Mouse (Mus musculus): ENCODE data around the gene Mrps17. TPM values are rescaled to one million over a fixed set of nuclear protein-coding genes. Genes with fewer than 3 reads are reported as not detected.

Gene Mrps17
- total RNA-seq, 2 experiments from 2014 or later = 78.0 to 87.8 TPM

GRCm38 (mm10) chr5:129742903-129743488 lies 27.7 kb downstream of the Mrps17 start:
- intact Hi-C loops (cut with DNase I) = loop anchor here (5.0 kb wide), 1 partner anchor 131 kb away; no protein-coding TSS in a partner anchor

DNA sequence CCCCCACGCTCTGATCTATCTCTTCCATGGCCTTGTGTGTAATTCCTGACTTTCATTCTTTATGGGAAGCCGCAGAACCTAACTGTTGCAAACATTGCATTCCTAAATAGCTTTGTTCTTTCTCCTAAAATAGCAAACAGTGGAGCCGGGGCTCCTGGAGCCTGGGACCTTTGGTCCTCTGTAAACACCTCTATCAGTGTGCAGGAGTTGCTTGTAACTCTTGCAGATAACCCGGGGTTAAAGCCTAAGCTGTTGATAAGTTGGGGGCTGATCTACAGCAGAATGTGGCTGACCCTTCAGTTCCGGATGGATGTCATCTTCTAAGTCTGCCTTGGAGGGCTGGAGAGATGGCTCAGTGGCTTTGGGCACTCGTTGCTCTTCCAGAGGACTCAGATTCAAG lies 28.8 kb downstream of the Mrps17 start:
- no peak for TF ChIP-seq CTCF (IDR thresholded peaks at IDR 0.05)
- intact Hi-C loops (cut with DNase I) = loop anchor here (5.0 kb wide), 1 partner anchor 132 kb away; no protein-coding TSS in a partner anchor

More at GRCm38 (mm10) chr5:129742903-129743488, 27.7 kb downstream of the Mrps17 start:
- no peak for TF ChIP-seq CTCF (IDR thresholded peaks at IDR 0.05)
- no peak for DNase-seq (ENCODE audit: extremely low spot score in 1 of 2, low spot score in 2 of 2)
- no peak overlapping the region for H3K4me3 ChIP-seq
- no peak overlapping the region for H3K27ac ChIP-seq

GRCm38 (mm10) chr5:129756886-129757285 lies 41.6 kb downstream of the Mrps17 start:
- no peak overlapping the region for H3K27ac ChIP-seq
- intact Hi-C loops (cut with DNase I) = no loop called here
- no peak overlapping the region for H3K4me3 ChIP-seq
- DNase-seq (ENCODE audit: extremely low spot score in 1 of 2, low spot score in 2 of 2) = no peak
- no peak for TF ChIP-seq CTCF (IDR thresholded peaks at IDR 0.05)

More for the DNA sequence above, 28.8 kb downstream of the Mrps17 start:
- DNase-seq (ENCODE audit: extremely low spot score in 1 of 2, low spot score in 2 of 2) = no peak
- H3K4me3 ChIP-seq = no peak overlapping the region
- no peak overlapping the region for H3K27ac ChIP-seq

DNA sequence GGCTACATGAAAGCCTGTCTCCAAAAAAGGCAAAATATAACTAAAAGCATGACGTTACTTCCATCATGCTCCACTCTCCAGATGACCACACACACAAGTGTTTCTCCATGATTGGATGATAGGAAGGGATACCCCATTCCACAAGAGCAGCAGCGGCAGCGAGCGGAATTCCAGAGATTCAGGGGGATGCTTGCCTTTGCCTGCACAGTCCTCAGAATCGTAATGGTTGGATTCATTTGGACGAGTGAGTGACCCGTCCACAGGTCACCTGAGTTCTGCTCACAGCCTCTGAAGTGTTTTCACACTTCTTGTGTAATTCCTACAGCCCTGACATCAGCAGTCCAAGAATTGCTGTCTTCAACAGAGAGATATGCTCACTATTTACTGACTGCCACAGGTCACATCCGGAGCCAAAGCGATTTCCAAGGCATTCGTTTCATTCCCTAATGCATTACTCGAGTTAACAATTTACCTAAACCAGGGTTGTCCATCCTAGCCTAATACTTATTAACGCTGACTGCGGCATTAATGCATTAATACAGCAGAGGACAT lies 44.7 kb downstream of the Mrps17 start:
- Histone ChIP-seq H3K27ac (no peak overlapping the region), H3K4me3 (no peak overlapping the region)
- intact Hi-C loops (cut with DNase I) = no loop called here
- no peak for TF ChIP-seq CTCF (IDR thresholded peaks at IDR 0.05)
- DNase-seq (ENCODE audit: extremely low spot score in 1 of 2, low spot score in 2 of 2) = no peak

DNA sequence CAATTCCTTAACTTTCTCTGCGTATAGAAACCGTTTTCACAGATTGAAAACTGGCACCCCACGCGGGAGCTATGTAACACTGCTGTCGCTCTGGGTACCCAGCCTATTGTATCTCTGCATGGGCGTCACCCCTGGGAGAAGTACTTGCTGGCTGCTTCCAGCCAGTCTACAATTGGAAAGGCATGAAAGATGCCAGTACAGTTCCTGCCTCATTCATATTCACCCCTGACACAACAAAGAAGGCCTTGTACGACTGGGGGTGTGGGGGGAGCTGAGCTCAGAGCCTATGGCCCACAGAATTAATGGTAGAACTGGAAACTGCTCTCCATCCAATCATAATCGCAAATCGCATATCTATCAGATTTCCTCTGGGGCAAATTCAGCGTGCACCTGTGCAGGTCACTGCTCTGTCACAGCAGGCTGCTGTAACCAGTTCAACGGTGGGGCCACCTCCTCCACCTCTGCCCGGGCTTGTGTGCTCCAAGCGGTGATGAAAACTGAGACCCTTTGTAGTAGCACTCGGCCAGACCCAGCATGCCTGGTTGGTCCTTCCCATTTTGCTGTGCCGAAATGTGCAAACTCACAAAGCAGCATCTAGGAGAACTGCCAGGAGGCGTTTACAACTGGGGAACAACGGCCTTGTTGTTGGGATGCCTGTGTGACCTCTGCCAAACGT lies 46.7 kb downstream of the Mrps17 start:
- Histone ChIP-seq H3K4me3 (no peak overlapping the region), H3K27ac (peak overlapping the region; percentile 81)
- no peak for TF ChIP-seq CTCF (IDR thresholded peaks at IDR 0.05)
- intact Hi-C loops (cut with DNase I) = no loop called here
- peak; percentile 11 to 49 for DNase-seq (ENCODE audit: extremely low spot score in 1 of 2, low spot score in 2 of 2)

DNA sequence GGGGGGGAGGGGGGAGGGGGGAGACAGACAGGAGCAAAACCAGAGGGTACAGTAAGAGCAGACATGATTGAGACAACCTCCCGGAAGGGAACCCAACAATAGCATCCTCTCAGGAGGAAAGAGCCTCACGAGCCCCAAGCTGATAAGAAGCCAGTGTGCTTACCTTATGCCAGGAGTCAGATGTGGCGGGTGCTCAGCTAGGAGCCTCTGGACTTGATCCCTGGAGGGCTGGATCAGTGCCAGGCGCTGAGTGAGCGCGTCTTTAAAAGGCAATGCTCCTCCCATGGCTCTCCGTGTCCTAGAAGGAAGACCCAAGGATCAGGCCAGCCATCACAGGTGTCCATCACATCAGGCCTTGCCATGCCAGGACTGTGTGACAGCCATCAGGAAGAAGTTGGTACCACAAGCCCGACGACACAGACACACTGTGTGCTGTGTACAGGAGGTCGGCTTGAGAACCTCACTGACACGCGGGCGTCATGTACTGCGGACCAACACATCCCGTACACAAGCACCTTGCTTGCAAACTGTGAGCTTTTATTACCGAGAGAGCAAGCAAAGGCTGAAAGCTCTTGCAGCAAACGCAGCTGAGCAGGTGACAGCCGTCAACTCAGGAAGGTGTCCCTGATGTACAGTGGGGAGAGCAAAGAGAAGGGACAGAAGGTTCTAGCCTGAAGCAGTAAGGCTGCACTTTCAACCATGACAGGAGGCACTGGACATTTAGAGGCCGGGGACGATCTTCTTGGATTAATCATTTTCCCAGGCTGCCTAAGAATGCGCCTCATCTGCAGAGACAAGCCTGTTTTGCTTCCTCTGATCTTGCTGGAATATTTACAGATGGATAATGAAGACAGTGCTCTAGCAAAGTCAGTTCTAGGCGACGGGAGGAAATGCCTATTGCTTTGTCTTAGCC lies 55.4 kb downstream of the Mrps17 start:
- no peak overlapping the region for H3K4me3 ChIP-seq
- H3K27ac ChIP-seq = no peak overlapping the region
- DNase-seq (ENCODE audit: extremely low spot score in 1 of 2, low spot score in 2 of 2) = no peak
- intact Hi-C loops (cut with DNase I) = no loop called here
- no peak for TF ChIP-seq CTCF (IDR thresholded peaks at IDR 0.05)

Other genes starting within 250 kb of the Mrps17 start
- 100 to 1,000 TPM; 108 to 118 TPM for gene Sfswap, start 214.3 kb upstream of the Mrps17 start, total RNA-seq (2021)
- gene Mmp17, start 131.3 kb upstream of the Mrps17 start, total RNA-seq (2021) = 100 to 1,000 TPM; 107 to 113 TPM
- gene Zfp11, start 45.4 kb upstream of the Mrps17 start, total RNA-seq (2021) = 1 to 10 TPM; 6.8 to 6.9 TPM
- not detected for gene Sept14, start 7.0 kb upstream of the Mrps17 start, total RNA-seq (2021)
- 10 to 100 TPM; 72.4 to 72.6 TPM for gene Nipsnap2, start 9.6 kb downstream of the Mrps17 start, total RNA-seq (2021)
- gene Psph, start 72.0 kb downstream of the Mrps17 start, total RNA-seq (2021) = 10 to 100 TPM; 19.9 to 20.2 TPM
- 10 to 100 TPM; 20.2 to 20.8 TPM for gene Sumf2, start 131.5 kb downstream of the Mrps17 start, total RNA-seq (2021)
- gene Chchd2, start 172.0 kb downstream of the Mrps17 start, total RNA-seq (2021) = 100 to 1,000 TPM; 429 to 443 TPM
- gene Zbed5, start 180.2 kb downstream of the Mrps17 start, total RNA-seq (2021) = 1 to 10 TPM; 4.9 to 6.2 TPM
- gene Phkg1, start 183.1 kb downstream of the Mrps17 start, total RNA-seq (2021) = 10 to 100 TPM; 14.5 to 16.8 TPM
- 1 to 10 TPM in 1 of 2 experiments, under 1 TPM in 1; 0.61 to 3.1 TPM for gene Nupr1l, start 193.0 kb downstream of the Mrps17 start, total RNA-seq (2021)
- 10 to 100 TPM; 43.9 to 48.6 TPM for gene Vkorc1l1, start 226.5 kb downstream of the Mrps17 start, total RNA-seq (2021)

Data from left cerebral cortex, adult 2 months (tissue).